Mouse (Mus musculus) bone marrow, adult 2 months (tissue): ENCODE data around the gene Etfdh.

Experiments
- CTCF ChIP-seq: fragments of 200-500 bp; IDR thresholded peaks from 2 replicates; pipeline ENCODE4 v1.5.1; 2011; ENCODE audit warnings: low read length, control low read depth; ENCODE audit not compliant: control insufficient read depth, insufficient read depth
- POLR2A ChIP-seq: fragments of 200-500 bp; IDR thresholded peaks from 2 replicates; pipeline ENCODE4 v1.6.1; 2011; ENCODE audit warnings: low read depth, mild to moderate bottlenecking, control low read depth, low read length, borderline replicate concordance; ENCODE audit not compliant: control insufficient read depth

DNA sequence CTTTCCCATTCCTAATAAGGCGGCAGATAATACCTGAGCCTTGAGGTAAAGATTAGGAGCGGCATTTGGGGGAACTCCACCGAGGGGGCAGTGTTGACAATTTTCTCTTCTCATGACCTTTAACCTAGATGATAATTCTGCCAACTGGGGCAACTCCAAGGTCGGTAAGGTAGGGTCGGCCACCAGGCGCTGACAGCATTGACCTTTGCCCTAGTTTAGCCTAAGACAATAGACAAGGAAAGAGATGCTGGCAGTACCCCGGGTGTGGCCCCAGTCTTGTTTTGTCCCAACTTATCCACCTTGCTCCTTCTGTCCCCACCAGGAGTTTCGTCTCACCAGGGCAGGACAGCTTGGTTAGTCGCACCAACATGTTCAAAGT lies 1.1 kb downstream of the Etfdh start:
- no peak for TF ChIP-seq POLR2A
- TF ChIP-seq CTCF = no peak
